Mouse (Mus musculus): ENCODE data around the gene Lrrc74b.

DNA sequence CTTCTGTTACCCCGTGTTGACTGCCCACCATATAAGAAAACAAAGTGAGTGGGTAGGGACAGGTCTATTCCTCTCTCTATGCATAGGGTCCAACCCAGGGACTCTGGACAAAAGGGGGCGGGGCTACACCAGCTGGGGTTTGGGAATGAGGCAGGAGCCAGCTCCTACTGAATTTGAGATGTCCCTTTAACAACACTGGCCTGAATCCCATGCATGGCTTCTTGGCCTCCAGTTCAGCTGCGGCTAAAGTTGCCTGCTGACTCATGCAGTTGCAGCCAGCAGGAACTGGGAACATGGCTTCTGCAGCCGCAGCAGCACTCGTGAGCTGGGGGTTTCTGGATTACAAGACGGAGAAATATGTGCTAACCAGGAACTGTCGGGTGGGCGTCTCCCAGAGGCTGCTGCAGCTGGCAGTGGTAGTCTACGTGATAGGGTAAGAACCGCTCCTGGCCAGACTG, 733 bp upstream of the Lrrc74b start, which contains the start of gene P2rx6:
- TF ChIP-seq CTCF (IDR thresholded peaks at IDR 0.05; ENCODE audit: extremely low read depth, insufficient read depth, insufficient read length, insufficient replicate concordance): no peak
- no peak for TF ChIP-seq POLR2A (IDR thresholded peaks at IDR 0.05; ENCODE audit: low read depth, low read length)
